Mouse (Mus musculus): ENCODE results near the gene Col1a1. TPM values are rescaled to one million over a fixed set of nuclear protein-coding genes. Genes with fewer than 3 reads are reported as not detected.

Gene Col1a1
- polyA plus RNA-seq, 1 experiment from 2014 or later: 7.4 TPM

DNA sequence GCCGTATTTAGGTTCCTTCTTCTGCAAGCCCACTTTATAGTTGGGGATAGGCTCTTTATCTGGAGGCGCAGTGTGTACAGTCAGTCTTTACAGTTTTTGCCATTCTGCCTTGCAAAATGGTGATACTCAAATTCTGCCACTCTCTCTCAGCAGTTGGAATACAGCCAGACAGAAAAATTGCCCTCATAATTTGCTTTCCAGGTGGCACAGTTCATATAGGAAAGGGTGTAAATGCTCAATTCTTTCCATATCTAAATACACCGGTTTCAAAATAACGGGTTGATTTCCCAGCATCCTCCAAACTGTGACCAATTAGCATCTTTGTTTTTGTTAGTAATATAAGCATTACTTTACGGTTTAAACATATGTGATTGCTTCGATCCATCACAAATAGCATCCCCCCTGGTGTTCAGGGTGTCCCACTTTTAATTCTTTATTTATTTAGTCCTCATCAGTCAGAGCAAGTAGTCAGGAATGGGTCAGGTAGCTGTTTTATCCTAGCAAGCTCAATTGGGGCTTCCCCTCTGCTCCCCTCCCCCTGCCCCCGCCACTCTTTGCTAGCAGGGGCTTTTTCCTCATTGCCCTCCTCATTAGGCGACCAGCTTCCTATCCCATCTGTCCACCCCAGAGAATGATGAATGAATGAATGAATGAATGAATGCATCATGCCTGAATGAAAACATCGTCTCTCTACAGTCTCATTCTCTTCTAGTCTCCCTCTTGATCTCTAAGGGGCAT is 42.3 kb downstream of the Col1a1 start:
- Histone ChIP-seq H3K4me2 (ENCODE audit: low read depth, low read length) (peak overlapping the region; percentile 43), H3K4me3 (ENCODE audit: low read depth, low read length) (no peak overlapping the region), H3K9ac (replicated peaks; ENCODE audit: low read depth, low read length) (peak overlapping the region; percentile 43), H3K36me3 (ENCODE audit: control insufficient read depth, insufficient read depth, low read length) (no peaks in the 10 kb centered on the region), H3K27me3 (ENCODE audit: control insufficient read depth, insufficient read depth, low read length) (no peaks in the 10 kb centered on the region), H3K4me1 (ENCODE audit: control insufficient read depth, insufficient read depth, low read length) (0 out of 2 replicates have a peak, but pooled peaks cover 6% of the 10 kb centered on the region), H3K9me3 (ENCODE audit: control insufficient read depth, low read length) (no peaks in the 10 kb centered on the region), H3K27ac (ENCODE audit: low read depth, low read length) (peak overlapping the region; percentile 91)
- WGBS: 31% methylated on average over 9 of the region's 9 CpGs
- peak; percentile 71 for ATAC-seq (ENCODE audit: low read depth)

DNA sequence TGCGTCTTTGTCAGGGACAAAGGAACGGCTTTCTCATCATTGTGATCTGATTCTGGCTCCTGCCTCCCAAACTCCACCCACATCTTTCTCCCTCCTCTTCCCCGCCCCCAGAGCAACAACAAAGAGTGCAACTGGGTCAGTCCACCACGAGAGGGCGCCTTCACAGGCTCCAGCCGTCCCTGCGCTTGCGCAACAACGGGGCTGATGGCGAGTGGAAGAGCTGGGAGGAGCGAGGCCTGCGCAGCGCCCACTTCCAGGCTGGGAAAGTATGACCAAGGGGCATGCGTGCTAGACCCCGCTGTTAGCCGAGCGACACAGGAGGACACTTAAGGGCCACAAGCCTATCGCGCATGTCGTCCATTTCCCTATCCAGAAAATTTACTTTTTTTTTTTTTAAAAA is 42.9 kb downstream of the Col1a1 start:
- peak; percentile 95 for ATAC-seq (ENCODE audit: low read depth)
- Histone ChIP-seq H3K4me3 (ENCODE audit: low read depth, low read length) (peak overlapping the region; percentile 8), H3K36me3 (ENCODE audit: control insufficient read depth, insufficient read depth, low read length) (no peaks in the 10 kb centered on the region), H3K27me3 (ENCODE audit: control insufficient read depth, insufficient read depth, low read length) (no peaks in the 10 kb centered on the region), H3K9ac (replicated peaks; ENCODE audit: low read depth, low read length) (peak overlapping the region; percentile 43; the same call in 1 of the 2 replicates), H3K27ac (ENCODE audit: low read depth, low read length) (peak overlapping the region; percentile 91), H3K4me2 (ENCODE audit: low read depth, low read length) (peak overlapping the region; percentile 43), H3K4me1 (ENCODE audit: control insufficient read depth, insufficient read depth, low read length) (0 out of 2 replicates have a peak, but pooled peaks cover 6% of the 10 kb centered on the region), H3K9me3 (ENCODE audit: control insufficient read depth, low read length) (no peaks in the 10 kb centered on the region)
- WGBS: under 1% methylated on average over 20 of the region's 20 CpGs

DNA sequence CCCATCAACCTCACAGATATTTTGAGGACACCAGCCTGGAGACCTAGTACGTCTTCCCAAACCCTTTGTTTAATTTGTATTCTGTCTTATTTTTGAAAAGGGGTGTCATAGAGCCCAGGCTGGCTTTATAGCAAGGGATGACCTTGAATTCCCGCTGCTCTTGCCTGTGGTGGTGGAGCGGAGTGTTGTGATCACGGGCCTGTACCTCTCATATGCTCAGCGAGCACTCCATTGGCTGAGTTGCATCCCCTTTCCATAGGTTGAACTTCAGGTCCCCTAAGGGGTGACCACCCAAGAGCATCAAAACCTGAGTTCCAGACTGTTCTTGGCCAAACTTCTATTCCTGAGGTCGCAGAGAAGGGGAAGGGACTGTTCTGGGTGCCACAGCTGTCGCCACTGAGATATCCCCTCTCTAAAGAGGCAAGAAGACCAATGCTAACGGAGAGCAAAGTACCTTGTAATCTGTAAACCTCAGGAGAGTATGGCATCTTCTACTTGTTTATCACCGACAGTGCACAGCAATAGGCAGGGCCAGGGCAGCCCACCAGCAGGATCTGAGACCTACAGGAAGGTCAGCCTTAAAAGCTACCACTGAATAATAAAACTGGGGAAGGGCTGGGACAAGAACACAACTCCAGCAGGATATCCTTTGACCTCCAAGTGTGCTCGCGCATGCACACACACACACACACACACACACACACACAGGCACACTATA is 43.6 kb downstream of the Col1a1 start:
- H3K36me3 ChIP-seq (ENCODE audit: control insufficient read depth, insufficient read depth, low read length): no peaks in the 10 kb centered on the region
- H3K27ac ChIP-seq (ENCODE audit: low read depth, low read length): peak overlapping the region; percentile 46; the same call in 1 of the 2 replicates
- H3K9ac ChIP-seq (replicated peaks; ENCODE audit: low read depth, low read length): 0 out of 2 replicates have a peak overlapping the region, but pooled peaks have one; percentile 26
- 76% methylated on average over 11 of the region's 11 CpGs for WGBS
- H3K9me3 ChIP-seq (ENCODE audit: control insufficient read depth, low read length): no peaks in the 10 kb centered on the region
- peak overlapping the region; percentile 8 for H3K4me3 ChIP-seq (ENCODE audit: low read depth, low read length)
- H3K4me1 ChIP-seq (ENCODE audit: control insufficient read depth, insufficient read depth, low read length): 0 out of 2 replicates have a peak, but pooled peaks cover 6% of the 10 kb centered on the region
- peak; percentile 3; the same call in 1 of the 2 replicates for ATAC-seq (ENCODE audit: low read depth)
- no peaks in the 10 kb centered on the region for H3K27me3 ChIP-seq (ENCODE audit: control insufficient read depth, insufficient read depth, low read length)
- H3K4me2 ChIP-seq (ENCODE audit: low read depth, low read length): peak overlapping the region; percentile 43

DNA sequence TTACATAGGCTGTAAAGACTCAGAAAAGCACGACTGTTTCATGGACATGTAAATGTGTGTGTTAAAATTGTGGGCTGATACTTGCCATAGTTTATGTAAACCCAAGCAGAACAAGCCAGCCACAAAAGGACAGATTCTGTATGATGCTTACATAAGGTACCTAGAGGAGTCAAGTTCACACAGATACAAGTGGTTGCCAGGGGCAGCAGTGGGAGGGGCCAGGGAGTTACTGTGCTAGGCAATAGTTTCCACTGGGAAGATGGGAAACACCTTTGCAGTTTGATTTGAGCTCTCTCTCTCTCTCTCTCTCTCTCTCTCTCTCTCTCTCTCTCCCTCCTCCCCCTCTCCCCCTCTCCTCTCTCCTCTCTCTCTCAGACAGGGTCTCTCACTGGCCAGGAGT is 49.1 kb downstream of the Col1a1 start:
- Histone ChIP-seq H3K9me3 (ENCODE audit: control insufficient read depth, low read length) (no peaks in the 10 kb centered on the region), H3K9ac (replicated peaks; ENCODE audit: low read depth, low read length) (no peak overlapping the region), H3K4me1 (ENCODE audit: control insufficient read depth, insufficient read depth, low read length) (peaks cover 12% of the 10 kb centered on the region), H3K27ac (ENCODE audit: low read depth, low read length) (no peak overlapping the region), H3K4me3 (ENCODE audit: low read depth, low read length) (no peak overlapping the region), H3K27me3 (ENCODE audit: control insufficient read depth, insufficient read depth, low read length) (no peaks in the 10 kb centered on the region), H3K36me3 (ENCODE audit: control insufficient read depth, insufficient read depth, low read length) (no peaks in the 10 kb centered on the region), H3K4me2 (ENCODE audit: low read depth, low read length) (no peak overlapping the region)
- WGBS: 41% methylated on average over 1 of the region's 1 CpGs
- ATAC-seq (ENCODE audit: low read depth): no peak

DNA sequence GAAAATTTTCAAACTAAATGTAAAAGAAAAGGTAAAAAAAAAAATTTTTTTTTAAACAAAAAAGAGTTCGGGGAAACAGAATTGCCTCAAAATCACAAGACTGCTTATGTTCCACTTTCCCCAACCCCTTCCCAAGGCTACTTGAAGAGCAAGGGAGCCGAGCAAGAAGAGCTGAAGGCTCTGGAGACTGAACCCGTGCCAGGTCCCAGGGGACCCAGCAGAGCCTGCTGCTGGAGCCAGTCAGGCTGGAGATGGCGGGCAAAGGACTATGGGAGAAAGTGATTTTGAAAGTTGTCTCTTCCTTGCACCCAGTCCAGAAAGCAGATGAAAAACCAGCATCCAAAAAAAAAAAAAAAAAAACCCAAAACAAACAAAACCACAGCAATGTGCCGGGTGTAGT is 49.8 kb downstream of the Col1a1 start:
- WGBS: 75% methylated on average over 5 of the region's 5 CpGs
- no peak overlapping the region for H3K4me3 ChIP-seq (ENCODE audit: low read depth, low read length)
- H3K9me3 ChIP-seq (ENCODE audit: control insufficient read depth, low read length): no peaks in the 10 kb centered on the region
- H3K27ac ChIP-seq (ENCODE audit: low read depth, low read length): no peak overlapping the region
- no peak overlapping the region for H3K4me2 ChIP-seq (ENCODE audit: low read depth, low read length)
- no peaks in the 10 kb centered on the region for H3K36me3 ChIP-seq (ENCODE audit: control insufficient read depth, insufficient read depth, low read length)
- no peak for ATAC-seq (ENCODE audit: low read depth)
- no peak overlapping the region for H3K9ac ChIP-seq (replicated peaks; ENCODE audit: low read depth, low read length)
- no peaks in the 10 kb centered on the region for H3K27me3 ChIP-seq (ENCODE audit: control insufficient read depth, insufficient read depth, low read length)
- H3K4me1 ChIP-seq (ENCODE audit: control insufficient read depth, insufficient read depth, low read length): peaks cover 15% of the 10 kb centered on the region

DNA sequence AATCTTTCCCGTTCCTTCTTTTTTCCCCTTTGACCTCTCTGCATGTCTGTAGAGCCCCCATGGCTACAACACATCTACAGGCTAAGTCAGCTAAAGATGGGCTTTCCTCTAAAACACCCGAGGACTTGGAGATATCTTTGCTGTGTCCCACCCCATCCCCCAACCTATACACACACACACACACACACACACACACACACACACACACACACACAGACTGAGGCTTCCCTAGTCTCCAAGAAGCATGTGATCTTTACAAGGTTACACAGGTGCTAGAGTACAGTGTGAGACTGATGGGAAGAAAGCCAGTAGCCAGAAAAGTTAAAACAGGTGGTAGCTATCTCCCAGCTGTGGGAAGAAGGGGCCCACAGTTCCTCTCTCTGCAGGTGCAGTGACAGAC is 50.4 kb downstream of the Col1a1 start:
- H3K4me3 ChIP-seq (ENCODE audit: low read depth, low read length): no peak overlapping the region
- WGBS: 71% methylated on average over 2 of the region's 2 CpGs
- H3K4me1 ChIP-seq (ENCODE audit: control insufficient read depth, insufficient read depth, low read length): peaks cover 15% of the 10 kb centered on the region
- no peak overlapping the region for H3K27ac ChIP-seq (ENCODE audit: low read depth, low read length)
- H3K27me3 ChIP-seq (ENCODE audit: control insufficient read depth, insufficient read depth, low read length): no peaks in the 10 kb centered on the region
- H3K36me3 ChIP-seq (ENCODE audit: control insufficient read depth, insufficient read depth, low read length): no peaks in the 10 kb centered on the region
- H3K4me2 ChIP-seq (ENCODE audit: low read depth, low read length): no peak overlapping the region
- no peak overlapping the region for H3K9ac ChIP-seq (replicated peaks; ENCODE audit: low read depth, low read length)
- no peaks in the 10 kb centered on the region for H3K9me3 ChIP-seq (ENCODE audit: control insufficient read depth, low read length)
- no peak for ATAC-seq (ENCODE audit: low read depth)

DNA sequence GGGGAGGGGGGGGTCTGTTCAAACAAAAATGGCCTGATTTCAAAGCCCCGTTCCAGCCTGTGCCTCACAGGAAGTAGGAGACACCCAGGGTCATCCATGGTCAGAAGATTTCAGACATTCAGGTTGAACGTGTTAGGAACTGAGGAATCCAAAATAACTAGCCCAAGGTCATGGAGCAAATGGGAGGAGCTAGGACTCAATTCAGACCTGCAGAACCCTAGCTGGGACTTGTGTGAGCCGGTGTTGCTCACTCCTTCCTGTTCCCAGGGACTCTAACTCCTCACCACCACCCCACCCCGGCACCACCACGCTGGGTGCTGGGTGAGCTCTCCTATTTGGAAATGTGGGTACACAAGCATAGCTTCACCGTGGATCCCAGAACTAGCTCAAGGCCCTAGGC is 51.3 kb downstream of the Col1a1 start:
- Histone ChIP-seq H3K27ac (ENCODE audit: low read depth, low read length) (no peak overlapping the region), H3K4me3 (ENCODE audit: low read depth, low read length) (no peak overlapping the region), H3K36me3 (ENCODE audit: control insufficient read depth, insufficient read depth, low read length) (no peaks in the 10 kb centered on the region), H3K4me2 (ENCODE audit: low read depth, low read length) (no peak overlapping the region), H3K27me3 (ENCODE audit: control insufficient read depth, insufficient read depth, low read length) (peaks cover 3% of the 10 kb centered on the region; the same call in 1 of the 2 replicates), H3K9ac (replicated peaks; ENCODE audit: low read depth, low read length) (no peak overlapping the region), H3K9me3 (ENCODE audit: control insufficient read depth, low read length) (no peaks in the 10 kb centered on the region), H3K4me1 (ENCODE audit: control insufficient read depth, insufficient read depth, low read length) (peaks cover 17% of the 10 kb centered on the region)
- 63% methylated on average over 6 of the region's 6 CpGs for WGBS
- no peak for ATAC-seq (ENCODE audit: low read depth)

DNA sequence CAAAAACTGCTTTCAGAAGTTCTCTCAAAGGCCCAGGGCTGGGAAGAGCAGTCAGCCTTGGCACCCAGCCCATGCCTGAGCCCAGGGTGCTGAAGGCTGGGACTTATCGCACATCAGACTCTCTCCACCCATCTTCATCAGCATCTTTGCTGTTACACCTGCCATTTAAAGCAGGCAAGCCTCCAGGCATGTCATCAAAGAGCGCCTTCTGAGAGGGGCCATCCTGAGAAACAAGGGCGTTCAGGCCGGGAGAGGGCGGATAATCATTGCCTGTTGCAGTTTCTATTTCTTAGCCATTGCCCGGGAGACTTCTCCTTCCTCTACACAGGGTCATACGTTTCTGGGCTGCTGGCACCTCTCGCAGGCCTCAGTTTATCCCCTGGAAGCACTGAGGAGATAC is 51.8 kb downstream of the Col1a1 start:
- Histone ChIP-seq H3K9me3 (ENCODE audit: control insufficient read depth, low read length) (no peaks in the 10 kb centered on the region), H3K27ac (ENCODE audit: low read depth, low read length) (no peak overlapping the region), H3K4me1 (ENCODE audit: control insufficient read depth, insufficient read depth, low read length) (peaks cover 19% of the 10 kb centered on the region), H3K36me3 (ENCODE audit: control insufficient read depth, insufficient read depth, low read length) (no peaks in the 10 kb centered on the region), H3K9ac (replicated peaks; ENCODE audit: low read depth, low read length) (no peak overlapping the region), H3K4me2 (ENCODE audit: low read depth, low read length) (no peak overlapping the region), H3K27me3 (ENCODE audit: control insufficient read depth, insufficient read depth, low read length) (peaks cover 4% of the 10 kb centered on the region; the same call in 1 of the 2 replicates), H3K4me3 (ENCODE audit: low read depth, low read length) (no peak overlapping the region)
- ATAC-seq (ENCODE audit: low read depth): no peak
- 82% methylated on average over 8 of the region's 8 CpGs for WGBS
